Mouse (Mus musculus): Measurements from ENCODE around the gene Bcar3. TPM values are rescaled to one million over a fixed set of nuclear protein-coding genes. Genes with fewer than 3 reads are reported as not detected.

The Bcar3 gene
- polyA plus RNA-seq, 1 experiment from 2014 or later: 14.0 TPM

GRCm38 (mm10) chr3:122292300-122293222 is 1.4 kb upstream of the Bcar3 start:
- WGBS: 4% methylated on average over 54 of the region's 54 CpGs
- Histone ChIP-seq H3K4me1 (ENCODE audit: insufficient read depth) (peaks cover 12% of the 10 kb centered on the region), H3K27ac (ENCODE audit: low read depth) (peak overlapping the region; percentile 95), H3K27me3 (ENCODE audit: insufficient read depth, low read length) (no peaks in the 10 kb centered on the region), H3K36me3 (ENCODE audit: insufficient read depth) (no peaks in the 10 kb centered on the region), H3K4me2 (peak overlapping the region; percentile 84), H3K9ac (peak overlapping the region; percentile 81), H3K4me3 (ENCODE audit: low read depth, low read length) (peak overlapping the region; percentile 92), H3K9me3 (ENCODE audit: low read depth, low read length) (no peaks in the 10 kb centered on the region)
- peak; percentile 43 for TF ChIP-seq CTCF (IDR thresholded peaks at IDR 0.05; ENCODE audit: low read depth)
- DNase-seq (peak; percentile 97), ATAC-seq (ENCODE audit: insufficient read depth) (peak; percentile 82)

- peak overlapping the region; percentile 92 for H3K4me3 ChIP-seq (ENCODE audit: low read depth, low read length)
- H3K4me2 ChIP-seq: peak overlapping the region; percentile 84
- DNase-seq: peak; percentile 78
- H3K9me3 ChIP-seq (ENCODE audit: low read depth, low read length): no peaks in the 10 kb centered on the region
- H3K9ac ChIP-seq: peak overlapping the region; percentile 81
- H3K36me3 ChIP-seq (ENCODE audit: insufficient read depth): no peaks in the 10 kb centered on the region
- peak overlapping the region; percentile 95 for H3K27ac ChIP-seq (ENCODE audit: low read depth)
- H3K27me3 ChIP-seq (ENCODE audit: insufficient read depth, low read length): no peaks in the 10 kb centered on the region
- peaks cover 12% of the 10 kb centered on the region for H3K4me1 ChIP-seq (ENCODE audit: insufficient read depth)
- no peak; the same call in 1 of the 2 replicates for TF ChIP-seq CTCF (IDR thresholded peaks at IDR 0.05; ENCODE audit: low read depth)
- under 1% methylated on average over 100 of the region's 105 CpGs for WGBS
- ATAC-seq (ENCODE audit: insufficient read depth): peak; percentile 86
These were observed 548 bp upstream of the Bcar3 start for GRCm38 (mm10) chr3:122293223-122293953.

GRCm38 (mm10) chr3:122295511-122295910 is 1.6 kb downstream of the Bcar3 start:
- H3K4me2 ChIP-seq: no peak overlapping the region
- no peak overlapping the region for H3K27ac ChIP-seq (ENCODE audit: low read depth)
- no peaks in the 10 kb centered on the region for H3K36me3 ChIP-seq (ENCODE audit: insufficient read depth)
- 0 out of 2 replicates have a peak, but pooled peaks have one; percentile 12 for ATAC-seq (ENCODE audit: insufficient read depth)
- no peaks in the 10 kb centered on the region for H3K9me3 ChIP-seq (ENCODE audit: low read depth, low read length)
- peak; percentile 82 for DNase-seq
- H3K9ac ChIP-seq: no peak overlapping the region
- WGBS: 10% methylated on average over 5 of the region's 5 CpGs
- no peaks in the 10 kb centered on the region for H3K27me3 ChIP-seq (ENCODE audit: insufficient read depth, low read length)
- no peak overlapping the region for H3K4me3 ChIP-seq (ENCODE audit: low read depth, low read length)
- TF ChIP-seq CTCF (IDR thresholded peaks at IDR 0.05; ENCODE audit: low read depth): peak; percentile 80
- peaks cover 12% of the 10 kb centered on the region for H3K4me1 ChIP-seq (ENCODE audit: insufficient read depth)

GRCm38 (mm10) chr3:122296979-122297378 is 3.0 kb downstream of the Bcar3 start:
- no peak overlapping the region for H3K27ac ChIP-seq (ENCODE audit: low read depth)

GRCm38 (mm10) chr3:122300983-122301919 is 7.3 kb downstream of the Bcar3 start:
- H3K27me3 ChIP-seq (ENCODE audit: insufficient read depth, low read length): no peaks in the 10 kb centered on the region
- no peak overlapping the region for H3K4me3 ChIP-seq (ENCODE audit: low read depth, low read length)
- DNase-seq: peak; percentile 27
- no peaks in the 10 kb centered on the region for H3K36me3 ChIP-seq (ENCODE audit: insufficient read depth)
- peak; percentile 42; the same call in 1 of the 2 replicates for ATAC-seq (ENCODE audit: insufficient read depth)
- H3K9ac ChIP-seq: no peak overlapping the region
- H3K9me3 ChIP-seq (ENCODE audit: low read depth, low read length): no peaks in the 10 kb centered on the region
- no peak for TF ChIP-seq CTCF (IDR thresholded peaks at IDR 0.05; ENCODE audit: low read depth)
- no peaks in the 10 kb centered on the region for H3K4me1 ChIP-seq (ENCODE audit: insufficient read depth)
- no peak overlapping the region for H3K27ac ChIP-seq (ENCODE audit: low read depth)
- WGBS: 61% methylated on average over 9 of the region's 9 CpGs
- no peak overlapping the region for H3K4me2 ChIP-seq

More at GRCm38 (mm10) chr3:122296979-122297378, 3.0 kb downstream of the Bcar3 start:
- Histone ChIP-seq H3K27me3 (ENCODE audit: insufficient read depth, low read length) (no peaks in the 10 kb centered on the region), H3K4me2 (no peak overlapping the region), H3K4me1 (ENCODE audit: insufficient read depth) (peaks cover 8% of the 10 kb centered on the region), H3K36me3 (ENCODE audit: insufficient read depth) (no peaks in the 10 kb centered on the region), H3K9ac (no peak overlapping the region), H3K4me3 (ENCODE audit: low read depth, low read length) (no peak overlapping the region), H3K9me3 (ENCODE audit: low read depth, low read length) (no peaks in the 10 kb centered on the region)
- no peak for TF ChIP-seq CTCF (IDR thresholded peaks at IDR 0.05; ENCODE audit: low read depth)
- 57% methylated on average over 5 of the region's 5 CpGs for WGBS
- ATAC-seq (ENCODE audit: insufficient read depth) (no peak), DNase-seq (no peak)

GRCm38 (mm10) chr3:122304560-122304959 is 10.6 kb downstream of the Bcar3 start:
- no peak overlapping the region for H3K9ac ChIP-seq
- no peak overlapping the region for H3K4me2 ChIP-seq
- H3K9me3 ChIP-seq (ENCODE audit: low read depth, low read length): no peaks in the 10 kb centered on the region
- ATAC-seq (ENCODE audit: insufficient read depth): no peak
- no peaks in the 10 kb centered on the region for H3K4me1 ChIP-seq (ENCODE audit: insufficient read depth)
- 74% methylated on average over 4 of the region's 4 CpGs for WGBS
- H3K27me3 ChIP-seq (ENCODE audit: insufficient read depth, low read length): no peaks in the 10 kb centered on the region
- DNase-seq: no peak
- H3K27ac ChIP-seq (ENCODE audit: low read depth): no peak overlapping the region
- no peaks in the 10 kb centered on the region for H3K36me3 ChIP-seq (ENCODE audit: insufficient read depth)
- no peak overlapping the region for H3K4me3 ChIP-seq (ENCODE audit: low read depth, low read length)
- no peak for TF ChIP-seq CTCF (IDR thresholded peaks at IDR 0.05; ENCODE audit: low read depth)
